In genomic region chr7:97745299-97745698, GRCm38 (mm10) we compare ENCODE assay signal across 8 mouse cellular contexts. TPM values are rescaled to one million over a fixed set of nuclear protein-coding genes. Genes with fewer than 3 reads are reported as not detected.
DNase-seq lines count a peak whose midpoint lies in the region; ATAC-seq and TF ChIP-seq lines count a peak whose summit lies in the region.

No protein-coding gene starts in this region.

- TF ChIP-seq CTCF in lung, embryonic 14.5 days (IDR thresholded peaks at IDR 0.05; ENCODE audit: low read depth) = peak; percentile 79
- peak; percentile 60; the same call in 1 of the 2 replicates for TF ChIP-seq CTCF in small intestine, adult 2 months (IDR thresholded peaks at IDR 0.05; ENCODE audit: extremely low read depth, insufficient read length, insufficient replicate concordance, low read depth, low read length)

- 20% methylated on average over 3 of the region's 3 CpGs for WGBS in lung, embryonic 14.5 days
- 8% methylated on average over 3 of the region's 3 CpGs for WGBS in small intestine, adult 2 months

- no peak overlapping the region for H3K9ac ChIP-seq in lung, embryonic 14.5 days

- DNase-seq in cerebellum, adult 11 months = peak; percentile 47
- DNase-seq in cerebellum, adult 11-12 months = no peak
- DNase-seq in right cerebral cortex, postnatal 10 days (ENCODE audit: low spot score in 2 of 2) = peak; percentile 49 to 72
- DNase-seq in right cerebral cortex, adult 18-20 months = no peak
- DNase-seq in cerebellum, postnatal 36 days = peak; percentile 70 to 79
- peak; percentile 72 for DNase-seq in heart, postnatal 4 days
- peak; percentile 85 for DNase-seq in lung, embryonic 14.5 days

- TF ChIP-seq POLR2A in small intestine, adult 2 months (IDR thresholded peaks at IDR 0.05; ENCODE audit: low read depth, low read length) = no peak

- H3K4me1 ChIP-seq in lung, embryonic 14.5 days (ENCODE audit: insufficient read depth) = 0 out of 2 replicates have a peak, but pooled peaks cover 2% of the 10 kb centered on the region
- H3K4me1 ChIP-seq in small intestine, adult 2 months (ENCODE audit: control insufficient read depth, insufficient read depth, insufficient read length, low read length) = peaks cover 19% of the 10 kb centered on the region

- no peak overlapping the region for H3K4me3 ChIP-seq in lung, embryonic 14.5 days (ENCODE audit: low read depth, low read length)
- no peak overlapping the region for H3K4me3 ChIP-seq in small intestine, adult 2 months (ENCODE audit: low read depth, low read length)

- H3K4me2 ChIP-seq in lung, embryonic 14.5 days = no peak overlapping the region

- H3K27me3 ChIP-seq in lung, embryonic 14.5 days (ENCODE audit: insufficient read depth, low read length) = no peaks in the 10 kb centered on the region
- no peaks in the 10 kb centered on the region for H3K27me3 ChIP-seq in small intestine, adult 2 months (ENCODE audit: control insufficient read depth, insufficient read depth, low read length)

- H3K36me3 ChIP-seq in lung, embryonic 14.5 days (ENCODE audit: insufficient read depth) = no peaks in the 10 kb centered on the region
- no peaks in the 10 kb centered on the region for H3K36me3 ChIP-seq in small intestine, adult 2 months (ENCODE audit: control insufficient read depth, insufficient read depth, low read length)

- H3K27ac ChIP-seq in lung, embryonic 14.5 days (ENCODE audit: low read depth) = no peak overlapping the region
- no peak overlapping the region for H3K27ac ChIP-seq in small intestine, adult 2 months (ENCODE audit: insufficient read depth, low read depth, low read length)

- H3K9me3 ChIP-seq in lung, embryonic 14.5 days (ENCODE audit: low read depth, low read length) = no peaks in the 10 kb centered on the region

- ATAC-seq in lung, embryonic 14.5 days (ENCODE audit: insufficient read depth) = no peak

RNA-seq across cellular contexts. Expression of gene Aqp11, which starts 7.2 kb away (rescaled TPM):
- total RNA-seq in heart, postnatal 4 days (2021) = 1 to 10 TPM; 1.1 to 1.9 TPM
- 3.2 and 3.9 TPM in 2 replicates for polyA plus RNA-seq in lung, embryonic 14.5 days (2014; fragmentation: Nextera tagmentation; extraction: Ambion mirVana)
- polyA plus RNA-seq in small intestine, adult 2 months (2012; rRNA removed) = 34.4 and 88.3 TPM in 2 replicates

RNA-seq across cellular contexts. Expression of gene Pak1, which starts 43.0 kb away (rescaled TPM):
- 1 to 10 TPM in 1 of 2 experiments, under 1 TPM in 1; 0.91 to 1.8 TPM for total RNA-seq in heart, postnatal 4 days (2021)
- polyA plus RNA-seq in lung, embryonic 14.5 days (2014; fragmentation: Nextera tagmentation; extraction: Ambion mirVana) = 19.2 and 20.4 TPM in 2 replicates
- polyA plus RNA-seq in small intestine, adult 2 months (2012; rRNA removed) = 20.8 and 56.4 TPM in 2 replicates

RNA-seq across cellular contexts. Expression of gene Clns1a, which starts 48.9 kb away (rescaled TPM):
- 10 to 100 TPM; 41.6 to 43.4 TPM for total RNA-seq in heart, postnatal 4 days (2021)
- 213 and 214 TPM in 2 replicates for polyA plus RNA-seq in lung, embryonic 14.5 days (2014; fragmentation: Nextera tagmentation; extraction: Ambion mirVana)
- polyA plus RNA-seq in small intestine, adult 2 months (2012; rRNA removed) = 8.6 and 9.9 TPM in 2 replicates

Comparison
In these comparisons a context has a peak if more than half of its experiments do, and no peak if none do; other contexts are left out.
1. DNase-seq: peak in cerebellum, adult 11 months (single experiment), right cerebral cortex, postnatal 10 days (2 of 2), cerebellum, postnatal 36 days (2 of 2), heart, postnatal 4 days (single experiment) and lung, embryonic 14.5 days (single experiment); none in cerebellum, adult 11-12 months (single experiment) and right cerebral cortex, adult 18-20 months (single experiment).
2. RNA of gene Clns1a, which starts 48.9 kb away (polyA plus RNA-seq): 213 to 214 TPM in lung, embryonic 14.5 days; 8.6 to 9.9 TPM in small intestine, adult 2 months; every median in the first group is over 10 times any median in the second.